Mouse (Mus musculus): Measurements from ENCODE around the gene Sectm1a. TPM values are rescaled to one million over a fixed set of nuclear protein-coding genes. Genes with fewer than 3 reads are reported as not detected.

The Sectm1a gene
- polyA plus RNA-seq, 1 experiment from 2014 or later, result 0.30 TPM

DNA sequence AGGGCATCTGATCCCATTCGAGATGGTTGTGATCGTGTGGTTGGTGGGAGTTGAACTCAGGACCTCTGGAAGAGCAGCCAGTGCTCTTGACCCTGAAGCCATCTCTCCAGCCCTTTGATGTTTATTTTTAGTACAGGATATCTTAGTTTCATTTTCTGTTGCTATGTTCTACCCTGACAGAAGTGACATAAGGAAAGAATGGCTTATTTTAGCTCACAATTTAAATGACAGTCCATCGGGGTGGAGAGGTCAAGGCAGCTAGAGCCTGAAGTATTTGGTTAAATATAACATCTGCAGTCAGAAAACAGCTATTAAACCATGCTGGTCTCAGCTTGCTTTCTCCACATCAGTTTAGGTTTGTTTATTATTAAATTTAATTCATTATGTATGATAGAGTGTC, 40.1 kb upstream of the Sectm1a start:
- TF ChIP-seq CTCF (IDR thresholded peaks at IDR 0.05; ENCODE audit: low read depth), result no peak
- no peaks in the 10 kb centered on the region for H3K27me3 ChIP-seq (ENCODE audit: insufficient read depth, low read length)
- H3K27ac ChIP-seq (ENCODE audit: low read depth), result peak overlapping the region; percentile 33; the same call in 1 of the 2 replicates
- H3K36me3 ChIP-seq (ENCODE audit: insufficient read depth), result no peaks in the 10 kb centered on the region
- no peak overlapping the region for H3K4me2 ChIP-seq
- DNase-seq (peak; percentile 82), ATAC-seq (ENCODE audit: insufficient read depth) (peak; percentile 63)
- H3K9me3 ChIP-seq (ENCODE audit: low read depth, low read length), result no peaks in the 10 kb centered on the region
- H3K4me1 ChIP-seq (ENCODE audit: insufficient read depth), result no peaks in the 10 kb centered on the region
- H3K4me3 ChIP-seq (ENCODE audit: low read depth, low read length), result no peak overlapping the region
- H3K9ac ChIP-seq, result no peak overlapping the region
- WGBS, result 25% methylated on average over 3 of the region's 3 CpGs

DNA sequence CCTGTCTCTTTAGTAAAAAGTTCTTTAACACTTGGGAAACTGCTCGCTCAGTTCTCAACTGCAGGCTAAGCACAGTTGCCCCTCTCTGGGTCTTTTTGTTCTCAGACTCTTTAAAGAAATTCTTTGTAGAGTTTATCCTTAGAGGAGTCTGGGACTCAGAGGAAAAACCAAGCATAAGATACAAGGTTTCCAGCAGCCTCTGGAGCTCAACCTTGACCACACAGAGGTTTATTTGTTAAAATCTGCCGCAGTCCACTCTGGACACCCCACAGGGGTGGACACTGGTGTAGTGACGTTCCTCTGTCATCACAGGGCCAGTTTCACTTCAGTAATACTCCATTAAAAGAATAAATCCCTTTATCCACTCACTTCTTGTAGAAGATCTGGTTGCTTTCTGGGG, 37.6 kb upstream of the Sectm1a start, which contains the start of gene Tex19.2:
Tex19.2 (minus strand) TSS at position 101 of the 400 bp plus-strand sequence.
- Histone ChIP-seq H3K4me3 (ENCODE audit: low read depth, low read length) (no peak within 1 kb of the TSS), H3K4me2 (no peak within 1 kb of the TSS), H3K4me1 (ENCODE audit: insufficient read depth) (no peaks in the 10 kb centered on the region), H3K36me3 (ENCODE audit: insufficient read depth) (no peaks in the 10 kb centered on the region), H3K9me3 (ENCODE audit: low read depth, low read length) (no peaks in the 10 kb centered on the region), H3K27ac (ENCODE audit: low read depth) (no peak within 1 kb of the TSS), H3K9ac (no peak within 1 kb of the TSS), H3K27me3 (ENCODE audit: insufficient read depth, low read length) (no peaks in the 10 kb centered on the region)
- 77% methylated on average over 3 of the region's 3 CpGs for WGBS
- no peak for DNase-seq
- no peak for TF ChIP-seq CTCF (IDR thresholded peaks at IDR 0.05; ENCODE audit: low read depth)
- ATAC-seq (ENCODE audit: insufficient read depth), result no peak

DNA sequence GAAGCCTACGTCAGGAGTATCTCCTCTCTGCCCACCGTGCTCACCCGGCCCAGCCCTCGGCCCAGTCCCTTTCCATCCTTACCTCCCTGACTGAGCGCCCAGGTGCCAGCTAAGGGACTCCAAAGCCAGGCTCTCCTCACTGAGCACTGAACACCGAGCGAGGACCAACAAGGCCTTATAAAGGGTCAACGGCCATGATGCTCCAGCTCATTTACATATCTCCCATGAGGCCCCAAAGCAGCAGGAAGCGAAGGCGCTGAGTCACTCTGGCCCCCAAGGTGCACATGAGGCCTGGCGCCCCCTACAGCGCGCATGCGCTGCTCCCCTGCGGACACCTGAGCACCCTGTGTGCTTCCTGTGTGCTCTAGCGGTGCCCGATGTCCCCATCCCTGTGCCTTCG, 37.1 kb upstream of the Sectm1a start:
- H3K27ac ChIP-seq (ENCODE audit: low read depth), result no peak overlapping the region
- 91% methylated on average over 18 of the region's 18 CpGs for WGBS
- no peak; the same call in 1 of the 2 replicates for TF ChIP-seq CTCF (IDR thresholded peaks at IDR 0.05; ENCODE audit: low read depth)
- no peak for ATAC-seq (ENCODE audit: insufficient read depth)
- no peak overlapping the region for H3K4me2 ChIP-seq
- H3K36me3 ChIP-seq (ENCODE audit: insufficient read depth), result no peaks in the 10 kb centered on the region
- no peaks in the 10 kb centered on the region for H3K4me1 ChIP-seq (ENCODE audit: insufficient read depth)
- no peak overlapping the region for H3K9ac ChIP-seq
- H3K4me3 ChIP-seq (ENCODE audit: low read depth, low read length), result no peak overlapping the region
- DNase-seq, result no peak
- no peaks in the 10 kb centered on the region for H3K9me3 ChIP-seq (ENCODE audit: low read depth, low read length)
- no peaks in the 10 kb centered on the region for H3K27me3 ChIP-seq (ENCODE audit: insufficient read depth, low read length)

DNA sequence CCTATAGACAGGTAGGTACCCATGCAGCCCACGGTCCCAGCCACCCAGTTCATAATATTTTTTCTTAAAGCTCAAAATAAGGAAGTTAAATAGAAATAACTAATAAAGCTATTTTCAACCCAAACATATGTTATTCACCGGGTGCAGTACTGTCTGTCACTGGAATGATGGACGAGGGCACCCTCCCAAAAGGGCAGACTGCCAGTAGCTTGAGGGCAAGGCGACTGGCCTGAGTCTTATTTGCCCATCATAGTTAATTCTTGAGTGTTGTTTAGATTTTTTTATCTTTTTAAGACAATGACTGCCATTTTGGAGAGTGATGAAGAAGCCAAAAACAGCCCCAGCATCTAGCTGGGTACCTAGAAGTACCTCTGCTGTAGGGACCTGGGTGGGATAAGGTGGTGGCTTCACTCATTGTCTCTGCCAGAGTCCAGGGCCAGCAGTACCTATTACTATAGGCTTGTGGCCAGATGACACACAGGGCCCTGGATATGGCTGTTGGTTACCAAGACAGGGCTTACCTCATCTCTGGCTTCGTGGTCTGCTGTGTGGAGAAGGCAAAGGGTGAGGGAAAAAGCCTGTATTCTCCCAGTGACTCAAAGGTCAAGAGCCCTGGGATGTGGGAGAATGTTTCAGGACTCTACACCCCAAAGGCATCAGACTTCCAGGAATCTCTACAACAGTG, 31.2 kb upstream of the Sectm1a start:
- no peak for TF ChIP-seq CTCF (IDR thresholded peaks at IDR 0.05; ENCODE audit: low read depth)
- Histone ChIP-seq H3K4me1 (ENCODE audit: insufficient read depth) (peaks cover 8% of the 10 kb centered on the region), H3K27ac (ENCODE audit: low read depth) (no peak overlapping the region), H3K9me3 (ENCODE audit: low read depth, low read length) (no peaks in the 10 kb centered on the region), H3K4me3 (ENCODE audit: low read depth, low read length) (no peak overlapping the region), H3K36me3 (ENCODE audit: insufficient read depth) (no peaks in the 10 kb centered on the region), H3K9ac (no peak overlapping the region), H3K27me3 (ENCODE audit: insufficient read depth, low read length) (no peaks in the 10 kb centered on the region), H3K4me2 (no peak overlapping the region)
- DNase-seq, result no peak
- ATAC-seq (ENCODE audit: insufficient read depth), result no peak
- 61% methylated on average over 5 of the region's 5 CpGs for WGBS

DNA sequence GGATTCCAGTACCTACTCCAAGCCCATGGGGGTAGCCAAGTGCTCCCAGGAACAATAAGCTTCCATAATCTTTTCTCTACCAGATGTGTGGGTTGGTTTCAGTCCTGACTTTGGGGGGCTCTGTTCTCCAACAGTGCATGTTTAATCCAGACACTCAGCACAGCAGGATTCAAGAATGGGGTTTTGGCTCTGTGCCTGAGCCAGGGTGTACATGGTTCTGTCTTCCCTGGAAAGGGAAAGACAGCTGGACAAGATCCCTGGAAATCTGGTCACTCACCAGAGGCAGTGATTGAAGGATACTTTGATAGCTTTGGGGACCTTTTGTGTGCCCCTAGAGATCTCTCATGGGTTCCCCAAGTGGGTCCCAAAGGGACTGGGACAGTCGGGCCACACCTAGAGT, 30.6 kb upstream of the Sectm1a start:
- Histone ChIP-seq H3K9ac (no peak overlapping the region), H3K4me1 (ENCODE audit: insufficient read depth) (peaks cover 8% of the 10 kb centered on the region), H3K4me3 (ENCODE audit: low read depth, low read length) (no peak overlapping the region), H3K36me3 (ENCODE audit: insufficient read depth) (no peaks in the 10 kb centered on the region), H3K27me3 (ENCODE audit: insufficient read depth, low read length) (no peaks in the 10 kb centered on the region), H3K27ac (ENCODE audit: low read depth) (no peak overlapping the region), H3K9me3 (ENCODE audit: low read depth, low read length) (no peaks in the 10 kb centered on the region), H3K4me2 (no peak overlapping the region)
- no peak for TF ChIP-seq CTCF (IDR thresholded peaks at IDR 0.05; ENCODE audit: low read depth)
- no peak for ATAC-seq (ENCODE audit: insufficient read depth)
- peak; percentile 60 for DNase-seq
- 52% methylated on average over 1 of the region's 1 CpGs for WGBS

DNA sequence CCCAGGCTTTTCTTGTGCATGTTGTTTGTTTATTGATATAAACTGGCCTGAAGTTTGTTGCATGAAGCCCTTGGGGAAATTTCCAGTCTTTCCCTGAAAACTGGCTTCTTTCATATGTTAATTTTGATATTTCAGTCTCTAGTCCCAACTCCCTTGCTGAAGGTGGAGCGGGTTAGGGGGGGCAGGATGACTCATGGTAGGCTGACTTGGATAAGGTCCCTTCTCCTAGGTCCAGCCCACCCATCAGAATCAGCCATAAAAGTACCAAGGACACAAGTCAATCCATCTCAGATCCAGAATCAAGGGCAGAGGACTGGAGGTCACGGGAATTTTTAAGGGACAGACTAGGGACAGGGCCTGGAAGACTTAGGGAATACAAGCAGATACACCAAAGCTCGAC, 30.0 kb upstream of the Sectm1a start:
- no peak for TF ChIP-seq CTCF (IDR thresholded peaks at IDR 0.05; ENCODE audit: low read depth)
- H3K27ac ChIP-seq (ENCODE audit: low read depth), result no peak overlapping the region
- no peak for DNase-seq
- H3K9me3 ChIP-seq (ENCODE audit: low read depth, low read length), result no peaks in the 10 kb centered on the region
- H3K4me1 ChIP-seq (ENCODE audit: insufficient read depth), result peaks cover 8% of the 10 kb centered on the region
- H3K27me3 ChIP-seq (ENCODE audit: insufficient read depth, low read length), result no peaks in the 10 kb centered on the region
- no peak overlapping the region for H3K9ac ChIP-seq
- H3K4me3 ChIP-seq (ENCODE audit: low read depth, low read length), result no peak overlapping the region
- no peak for ATAC-seq (ENCODE audit: insufficient read depth)
- no peak overlapping the region for H3K4me2 ChIP-seq
- WGBS, result 76% methylated on average over 3 of the region's 3 CpGs
- no peaks in the 10 kb centered on the region for H3K36me3 ChIP-seq (ENCODE audit: insufficient read depth)

DNA sequence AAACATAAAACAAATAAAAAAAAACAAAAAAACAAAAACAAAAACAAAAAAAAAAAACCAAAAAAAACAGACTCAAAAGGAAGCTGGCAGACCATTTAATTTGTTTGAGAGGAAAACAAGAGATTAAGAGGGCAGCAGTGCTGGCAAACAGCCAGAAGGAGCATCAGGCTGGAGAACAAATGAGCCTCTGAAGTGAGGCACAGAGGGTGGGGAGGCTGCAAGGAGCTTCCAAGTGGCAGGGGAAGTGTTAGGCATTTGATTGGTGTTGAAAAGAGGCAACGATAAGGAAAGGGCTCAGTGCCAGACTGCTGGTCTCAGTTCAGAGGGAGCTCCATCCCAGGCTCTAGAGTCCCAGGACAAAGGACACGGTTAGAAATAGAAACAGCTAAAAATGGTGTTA, 29.0 kb upstream of the Sectm1a start:
- DNase-seq (peak; percentile 92), ATAC-seq (ENCODE audit: insufficient read depth) (peak; percentile 84)
- Histone ChIP-seq H3K9ac (no peak overlapping the region), H3K4me2 (no peak overlapping the region), H3K9me3 (ENCODE audit: low read depth, low read length) (no peaks in the 10 kb centered on the region), H3K36me3 (ENCODE audit: insufficient read depth) (no peaks in the 10 kb centered on the region), H3K4me3 (ENCODE audit: low read depth, low read length) (no peak overlapping the region), H3K27me3 (ENCODE audit: insufficient read depth, low read length) (no peaks in the 10 kb centered on the region), H3K4me1 (ENCODE audit: insufficient read depth) (peaks cover 8% of the 10 kb centered on the region), H3K27ac (ENCODE audit: low read depth) (no peak overlapping the region)
- TF ChIP-seq CTCF (IDR thresholded peaks at IDR 0.05; ENCODE audit: low read depth), result no peak
- WGBS, result 2% methylated on average over 2 of the region's 2 CpGs
